Comparison of ENCODE assay signal across 9 mouse cellular contexts in genomic region chr12:70975891-70976290, GRCm38 (mm10). TPM values are rescaled to one million over a fixed set of nuclear protein-coding genes. Genes with fewer than 3 reads are reported as not detected.
DNase-seq lines count a peak whose midpoint lies in the region; ATAC-seq and TF ChIP-seq lines count a peak whose summit lies in the region.
"Had no signal": no experiment of that assay in that cellular context is flagged by ENCODE, and none has a peak within 500 bp of the region (broad histone marks: within the 10 kb centered on the region; RNA-seq: fewer than 3 reads in every experiment).

No protein-coding gene starts in this region.

- DNase-seq in liver, adult 2 months (ENCODE audit: extremely low read depth, low read depth, low spot score), result no peak
- DNase-seq in liver, result no peak
- DNase-seq in B cell, adult 2 months, result no peak
- DNase-seq in cerebellum, postnatal 14 days, result no peak
- DNase-seq in left cerebral cortex, postnatal 10 days (ENCODE audit: extremely low spot score in 1 of 2, low spot score in 2 of 2), result no peak

- 27% methylated on average over 3 of the region's 3 CpGs for WGBS in liver, adult 2 months
- 62% methylated on average over 3 of the region's 3 CpGs for WGBS in embryonic facial prominence, embryonic 13.5 days
- WGBS in intestine, embryonic 16.5 days, result 53% methylated on average over 3 of the region's 3 CpGs
- WGBS in neural tube, embryonic 12.5 days, result 81% methylated on average over 3 of the region's 3 CpGs

- no peaks in the 10 kb centered on the region for H3K27me3 ChIP-seq in liver, adult 2 months (ENCODE audit: control insufficient read depth, insufficient read depth, low read length)
- H3K27me3 ChIP-seq in embryonic facial prominence, embryonic 13.5 days, result no peaks in the 10 kb centered on the region
- no peaks in the 10 kb centered on the region for H3K27me3 ChIP-seq in intestine, embryonic 16.5 days (replicated peaks; ENCODE audit: control insufficient read depth, insufficient read depth, low read length)
- no peaks in the 10 kb centered on the region for H3K27me3 ChIP-seq in neural tube, embryonic 12.5 days (replicated peaks)

- H3K79me2 ChIP-seq in liver, adult 2 months (ENCODE audit: control insufficient read depth, insufficient read depth, low read length), result peaks cover 28% of the 10 kb centered on the region; the same call in 1 of the 2 replicates

- peaks cover 13% of the 10 kb centered on the region for H3K36me3 ChIP-seq in liver, adult 2 months (ENCODE audit: control insufficient read depth, insufficient read depth, low read length)
- peaks cover 27% of the 10 kb centered on the region for H3K36me3 ChIP-seq in embryonic facial prominence, embryonic 13.5 days
- H3K36me3 ChIP-seq in intestine, embryonic 16.5 days (ENCODE audit: control insufficient read depth, insufficient read depth, low read length), result no peaks in the 10 kb centered on the region
- H3K36me3 ChIP-seq in neural tube, embryonic 12.5 days, result peaks cover 10% of the 10 kb centered on the region; the same call in 1 of the 2 replicates

- peaks cover 22% of the 10 kb centered on the region for H3K4me1 ChIP-seq in liver, adult 2 months (ENCODE audit: control insufficient read depth, insufficient read depth, low read length)
- peaks cover 9% of the 10 kb centered on the region for H3K4me1 ChIP-seq in embryonic facial prominence, embryonic 13.5 days
- H3K4me1 ChIP-seq in intestine, embryonic 16.5 days (ENCODE audit: control insufficient read depth, insufficient read depth, low read length), result peaks cover 11% of the 10 kb centered on the region
- peaks cover 12% of the 10 kb centered on the region for H3K4me1 ChIP-seq in neural tube, embryonic 12.5 days

- H3K9me3 ChIP-seq in embryonic facial prominence, embryonic 13.5 days, result no peaks in the 10 kb centered on the region
- H3K9me3 ChIP-seq in intestine, embryonic 16.5 days (ENCODE audit: control insufficient read depth, low read length), result no peaks in the 10 kb centered on the region
- H3K9me3 ChIP-seq in neural tube, embryonic 12.5 days, result no peaks in the 10 kb centered on the region

- peak overlapping the region; percentile 21; the same call in 1 of the 2 replicates for H3K9ac ChIP-seq in liver, adult 2 months (ENCODE audit: low read depth, low read length)
- H3K9ac ChIP-seq in embryonic facial prominence, embryonic 13.5 days, result peak overlapping the region; percentile 99; the same call in 1 of the 2 replicates
- H3K9ac ChIP-seq in intestine, embryonic 16.5 days (ENCODE audit: low read depth, low read length), result peak overlapping the region; percentile 37; the same call in 1 of the 2 replicates
- 0 out of 2 replicates have a peak overlapping the region, but pooled peaks have one; percentile 96 for H3K9ac ChIP-seq in neural tube, embryonic 12.5 days

- H3K4me2 ChIP-seq in embryonic facial prominence, embryonic 13.5 days, result peak overlapping the region; percentile 77
- H3K4me2 ChIP-seq in intestine, embryonic 16.5 days (ENCODE audit: low read depth, low read length), result peak overlapping the region; percentile 66
- peak overlapping the region; percentile 74 for H3K4me2 ChIP-seq in neural tube, embryonic 12.5 days (replicated peaks)

- intact Hi-C loops in left cerebral cortex, postnatal 10 days (cut with DNase I), result no loop called here

- H3K27ac ChIP-seq in liver, adult 2 months (replicated peaks; ENCODE audit: insufficient read depth, low read depth, low read length), result no peak overlapping the region
- H3K27ac ChIP-seq in embryonic facial prominence, embryonic 13.5 days, result no peak overlapping the region
- no peak overlapping the region for H3K27ac ChIP-seq in intestine, embryonic 16.5 days (ENCODE audit: low read length)
- no peak overlapping the region for H3K27ac ChIP-seq in neural tube, embryonic 12.5 days

- ATAC-seq in embryonic facial prominence, embryonic 13.5 days (ENCODE audit: insufficient number of reproducible peaks, insufficient read depth, low FRiP score, low TSS enrichment, low read depth), result no peak
- ATAC-seq in intestine, embryonic 16.5 days, result no peak
- ATAC-seq in neural tube, embryonic 12.5 days (ENCODE audit: low FRiP score, low read depth), result no peak
- ATAC-seq: inflammation-experienced regulatory T-cells, adult 6 months had no signal

- TF ChIP-seq CTCF in liver, adult 2 months (IDR thresholded peaks at IDR 0.05; ENCODE audit: low read depth, low read length), result no peak

- TF ChIP-seq POLR2A in liver, adult 2 months (IDR thresholded peaks at IDR 0.05; ENCODE audit: extremely low read depth, insufficient read depth, low read length), result no peak

- H3K4me3 ChIP-seq in liver, adult 2 months (ENCODE audit: insufficient read depth, low read depth, low read length), result peak overlapping the region; percentile 70; the same call in 1 of the 2 replicates
- peak overlapping the region; percentile 98 for H3K4me3 ChIP-seq in embryonic facial prominence, embryonic 13.5 days
- H3K4me3 ChIP-seq in intestine, embryonic 16.5 days (ENCODE audit: low read length), result peak overlapping the region; percentile 78
- H3K4me3 ChIP-seq in neural tube, embryonic 12.5 days, result peak overlapping the region; percentile 83

RNA-seq across cellular contexts. Expression of gene Psma3, which starts 1.5 kb away (rescaled TPM):
- 204 and 240 TPM in 2 replicates for total RNA-seq in liver, adult 2 months (2014; rRNA removed)
- polyA plus RNA-seq in liver, adult 2 months (2012; rRNA removed), result 27.7 and 28.9 TPM in 2 replicates
- polyA plus RNA-seq in embryonic facial prominence, embryonic 13.5 days (2015; fragmentation: Nextera tagmentation; extraction: Ambion mirVana), result 638 and 649 TPM in 2 replicates
- 516 and 562 TPM in 2 replicates for polyA plus RNA-seq in intestine, embryonic 16.5 days (2015; fragmentation: Nextera tagmentation; extraction: Ambion mirVana)
- 543 and 554 TPM in 2 replicates for polyA plus RNA-seq in neural tube, embryonic 12.5 days (2016; fragmentation: Nextera tagmentation; extraction: Ambion mirVana)
- total RNA-seq in left cerebral cortex, postnatal 10 days (2021), result 100 to 1,000 TPM; 244 to 255 TPM

RNA-seq across cellular contexts. Expression of gene Actr10, which starts 38.2 kb away (rescaled TPM):
- total RNA-seq in liver, adult 2 months (2014; rRNA removed), result 26.8 and 31.0 TPM in 2 replicates
- 17.3 and 19.2 TPM in 2 replicates for polyA plus RNA-seq in liver, adult 2 months (2012; rRNA removed)
- 201 and 244 TPM in 2 replicates for polyA plus RNA-seq in embryonic facial prominence, embryonic 13.5 days (2015; fragmentation: Nextera tagmentation; extraction: Ambion mirVana)
- polyA plus RNA-seq in intestine, embryonic 16.5 days (2015; fragmentation: Nextera tagmentation; extraction: Ambion mirVana), result 205 and 213 TPM in 2 replicates
- 252 and 267 TPM in 2 replicates for polyA plus RNA-seq in neural tube, embryonic 12.5 days (2016; fragmentation: Nextera tagmentation; extraction: Ambion mirVana)
- 100 to 1,000 TPM; 184 to 195 TPM for total RNA-seq in left cerebral cortex, postnatal 10 days (2021)

RNA-seq across cellular contexts. Expression of gene Arid4a, which starts 39.9 kb away (rescaled TPM):
- total RNA-seq in liver, adult 2 months (2014; rRNA removed), result 6.6 and 6.8 TPM in 2 replicates
- polyA plus RNA-seq in liver, adult 2 months (2012; rRNA removed), result 1.3 TPM in 2 replicates
- polyA plus RNA-seq in embryonic facial prominence, embryonic 13.5 days (2015; fragmentation: Nextera tagmentation; extraction: Ambion mirVana), result 41.8 and 44.3 TPM in 2 replicates
- polyA plus RNA-seq in intestine, embryonic 16.5 days (2015; fragmentation: Nextera tagmentation; extraction: Ambion mirVana), result 35.1 and 35.8 TPM in 2 replicates
- 36.7 and 39.5 TPM in 2 replicates for polyA plus RNA-seq in neural tube, embryonic 12.5 days (2016; fragmentation: Nextera tagmentation; extraction: Ambion mirVana)
- 10 to 100 TPM; 31.2 to 32.2 TPM for total RNA-seq in left cerebral cortex, postnatal 10 days (2021)

Comparison
In these comparisons a context has a peak if more than half of its experiments do, and no peak if none do; other contexts are left out.
1. H3K9ac ChIP-seq: peak in every context shown above with its lines; median percentile 99 in embryonic facial prominence, embryonic 13.5 days; 96 in neural tube, embryonic 12.5 days; 37 in intestine, embryonic 16.5 days; 21 in liver, adult 2 months.
2. RNA of gene Psma3, which starts 1.5 kb away (polyA plus RNA-seq): 638 to 649 TPM in embryonic facial prominence, embryonic 13.5 days, 516 to 562 TPM in intestine, embryonic 16.5 days and 543 to 554 TPM in neural tube, embryonic 12.5 days; 27.7 to 28.9 TPM in liver, adult 2 months; every median in the first group is over 10 times any median in the second.
3. RNA of gene Actr10, which starts 38.2 kb away (polyA plus RNA-seq): 252 to 267 TPM in neural tube, embryonic 12.5 days, 201 to 244 TPM in embryonic facial prominence, embryonic 13.5 days and 205 to 213 TPM in intestine, embryonic 16.5 days; 17.3 to 19.2 TPM in liver, adult 2 months; every median in the first group is over 10 times any median in the second.
4. RNA of gene Arid4a, which starts 39.9 kb away (polyA plus RNA-seq): 41.8 to 44.3 TPM in embryonic facial prominence, embryonic 13.5 days, 36.7 to 39.5 TPM in neural tube, embryonic 12.5 days and 35.1 to 35.8 TPM in intestine, embryonic 16.5 days; 1.3 TPM in liver, adult 2 months; every median in the first group is over 10 times any median in the second.
5. Peak in every context shown above with its lines, with median percentiles within 50 percentile points of each other: H3K4me3 ChIP-seq and H3K4me2 ChIP-seq.